Mouse (Mus musculus) urinary bladder, postnatal 4 days (tissue): ENCODE results near the gene Gm48552.

Experiments
- DNase-seq, 2 experiments: peaks; one replicate each; pipeline ENCODE4 v3.0.0; 2021 to 2022; ENCODE audit warnings: low spot score in 2 of 2

The Gm48552 gene

GRCm38 (mm10) chr10:81430831-81431525, 42.2 kb downstream of the Gm48552 start:
- peak; percentile 61 for DNase-seq

- DNase-seq = peak; percentile 20 to 58
Measured at GRCm38 (mm10) chr10:81431526-81432168, 42.8 kb downstream of the Gm48552 start.

GRCm38 (mm10) chr10:81432169-81432867, 43.5 kb downstream of the Gm48552 start:
- peak; percentile 22 to 58 for DNase-seq

- peak; percentile 89 to 91 for DNase-seq
Measured at GRCm38 (mm10) chr10:81432868-81433262, 44.1 kb downstream of the Gm48552 start.

GRCm38 (mm10) chr10:81433541-81434289, 44.9 kb downstream of the Gm48552 start:
- DNase-seq = peak; percentile 35 to 57

GRCm38 (mm10) chr10:81434361-81435263, 45.8 kb downstream of the Gm48552 start:
- peak; percentile 19 to 55 for DNase-seq

- peak; percentile 62 to 70 for DNase-seq
Measured at GRCm38 (mm10) chr10:81435436-81435835, 46.6 kb downstream of the Gm48552 start.
